Mouse (Mus musculus) bone marrow, adult 2 months (tissue): Measurements from ENCODE around the gene Gm2000.

Experiments used
- CTCF ChIP-seq: fragments of 200-500 bp; IDR thresholded peaks from 2 replicates; pipeline ENCODE4 v1.5.1; 2011; ENCODE audit warnings: low read length, control low read depth; ENCODE audit not compliant: control insufficient read depth, insufficient read depth
- POLR2A ChIP-seq: fragments of 200-500 bp; IDR thresholded peaks from 2 replicates; pipeline ENCODE4 v1.6.1; 2011; ENCODE audit warnings: low read depth, mild to moderate bottlenecking, control low read depth, low read length, borderline replicate concordance; ENCODE audit not compliant: control insufficient read depth

DNA sequence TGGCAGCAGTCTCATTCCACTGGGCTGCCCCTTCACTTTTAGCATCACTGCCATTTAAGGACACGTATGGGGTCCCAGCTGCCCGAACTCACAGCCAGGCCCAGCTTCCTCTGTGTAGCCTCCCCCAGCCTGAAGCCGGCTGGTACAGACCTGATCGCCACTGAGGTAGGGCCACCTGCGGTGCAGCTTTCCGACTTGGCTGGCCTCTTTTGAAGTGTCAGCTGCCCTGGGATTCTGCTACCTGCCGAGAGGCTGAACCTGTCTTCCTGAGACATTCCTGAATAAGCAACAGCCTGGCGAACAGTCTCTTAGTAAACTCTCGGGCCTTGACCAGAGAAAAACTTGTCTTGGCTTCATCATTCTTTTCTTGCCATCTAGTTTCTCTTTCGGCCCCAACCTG is 37.4 kb downstream of the Gm2000 start:
- TF ChIP-seq POLR2A = no peak
- no peak for TF ChIP-seq CTCF
